Comparison of ENCODE assay signal across 19 mouse cellular contexts in the genomic region with DNA sequence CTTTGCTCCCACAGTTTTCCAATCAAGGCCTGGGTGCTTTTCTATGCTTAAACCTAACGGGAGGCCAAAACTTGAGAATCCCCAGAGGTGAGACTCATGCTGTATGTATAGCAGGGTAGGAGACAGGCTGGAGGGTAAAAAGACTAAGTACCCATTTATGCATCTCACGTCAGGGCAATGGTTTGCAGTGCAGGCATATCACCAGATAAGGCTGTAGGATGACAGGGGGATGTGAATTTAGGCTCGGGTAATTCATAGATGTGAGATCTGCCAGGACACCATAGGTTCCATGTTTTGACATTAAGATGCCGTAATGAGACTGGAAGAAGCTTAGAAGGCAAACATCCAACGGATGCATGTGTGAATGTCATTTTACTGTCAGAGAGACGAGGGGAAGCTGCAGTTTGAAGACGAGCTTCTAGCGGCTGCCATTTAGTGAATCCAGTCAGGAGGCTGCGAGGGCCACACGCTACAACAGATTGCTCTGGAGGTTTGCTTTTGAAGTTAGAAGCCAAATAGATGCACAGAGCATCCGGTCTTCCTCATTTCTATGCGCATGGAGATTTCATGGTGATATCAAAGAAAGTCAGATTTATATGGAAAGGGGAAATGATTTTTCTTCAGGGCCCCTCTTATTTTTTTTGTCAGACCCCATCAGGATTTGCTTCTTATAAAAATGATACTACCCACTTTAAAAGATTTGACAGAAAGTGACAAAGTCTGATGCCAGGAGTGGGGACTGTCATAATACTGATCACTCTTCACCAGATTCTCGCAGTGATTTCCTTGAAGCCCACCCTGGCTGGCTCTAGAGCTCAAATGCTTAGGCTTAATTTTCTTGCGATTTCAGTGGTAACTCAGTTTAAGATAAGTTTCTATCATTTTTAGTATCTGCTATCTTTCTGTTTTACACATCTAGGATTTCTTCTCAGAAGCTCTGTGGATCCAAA.
DNase-seq lines count a peak whose midpoint lies in the region; ATAC-seq lines count a peak whose summit lies in the region.
"Had no signal": no experiment of that assay in that cellular context is flagged by ENCODE, and none has a peak within 500 bp of the region (broad histone marks: within the 10 kb centered on the region; RNA-seq: fewer than 3 reads in every experiment).

No protein-coding gene starts in this region.

- peak; percentile 83 for ATAC-seq in forebrain, embryonic 15.5 days (replicated peaks)
- no peak for ATAC-seq in forebrain, embryonic 11.5 days (replicated peaks; ENCODE audit: low FRiP score)
- peak; percentile 83 for ATAC-seq in forebrain, embryonic 16.5 days
- ATAC-seq: activated CD4-positive, CD25-positive, alpha-beta regulatory T cell, adult 4 months; hindbrain, postnatal 0 days; Patski had no signal

- H3K4me2 ChIP-seq in forebrain, embryonic 15.5 days (replicated peaks) = no peak overlapping the region
- no peak overlapping the region for H3K4me2 ChIP-seq in forebrain, embryonic 11.5 days (ENCODE audit: low read depth, low read length, severe bottlenecking)
- H3K4me2 ChIP-seq in forebrain, embryonic 16.5 days (ENCODE audit: low read length) = no peak overlapping the region
- H3K4me2 ChIP-seq: hindbrain, embryonic 13.5 days had no signal

- no peaks in the 10 kb centered on the region for H3K27me3 ChIP-seq in forebrain, embryonic 15.5 days
- H3K27me3 ChIP-seq in forebrain, embryonic 11.5 days (ENCODE audit: control insufficient read depth, insufficient read depth, low read length) = no peaks in the 10 kb centered on the region
- H3K27me3 ChIP-seq in forebrain, embryonic 16.5 days (replicated peaks; ENCODE audit: control insufficient read depth, insufficient read depth, low read length) = no peaks in the 10 kb centered on the region
- H3K27me3 ChIP-seq: CH12.LX; hindbrain, embryonic 13.5 days had no signal

- H3K4me3 ChIP-seq in forebrain, embryonic 15.5 days = no peak overlapping the region
- no peak overlapping the region for H3K4me3 ChIP-seq in forebrain, embryonic 11.5 days (ENCODE audit: low read depth, low read length)
- no peak overlapping the region for H3K4me3 ChIP-seq in forebrain, embryonic 16.5 days (replicated peaks; ENCODE audit: low read length)
- H3K4me3 ChIP-seq: embryonic facial prominence, embryonic 10.5 days; heart, embryonic 10.5 days; hindbrain, embryonic 13.5 days had no signal

- peaks cover 19% of the 10 kb centered on the region for H3K4me1 ChIP-seq in forebrain, embryonic 15.5 days
- H3K4me1 ChIP-seq in forebrain, embryonic 11.5 days (replicated peaks; ENCODE audit: control insufficient read depth, insufficient read depth, low read length) = no peaks in the 10 kb centered on the region
- peaks cover 10% of the 10 kb centered on the region; the same call in 1 of the 2 replicates for H3K4me1 ChIP-seq in forebrain, embryonic 16.5 days (replicated peaks; ENCODE audit: control insufficient read depth, insufficient read depth, low read length)
- H3K4me1 ChIP-seq: embryonic facial prominence, embryonic 10.5 days; heart, embryonic 10.5 days had no signal

- no peak for DNase-seq in forebrain, embryonic 11.5 days (ENCODE audit: low spot score)
- DNase-seq in layer of hippocampus, adult 9-11 months = peak; percentile 25
- no peak for DNase-seq in layer of hippocampus, postnatal 14 days (ENCODE audit: low spot score in 2 of 2)
- peak; percentile 17 for DNase-seq in brain, adult 2 months (ENCODE audit: low read depth, low spot score)
- DNase-seq in left cerebral cortex, adult 9 months (ENCODE audit: low spot score in 2 of 2) = no peak
- DNase-seq: adrenal gland, postnatal 14 days; cerebellum, adult 2 months; gastrocnemius, postnatal 36 days; heart, adult 18-20 months; heart, postnatal 14 days had no signal

- H3K9ac ChIP-seq in forebrain, embryonic 15.5 days (replicated peaks) = no peak overlapping the region
- no peak overlapping the region for H3K9ac ChIP-seq in forebrain, embryonic 11.5 days (ENCODE audit: low read length)
- no peak overlapping the region for H3K9ac ChIP-seq in forebrain, embryonic 16.5 days (replicated peaks; ENCODE audit: low read depth, low read length)
- H3K9ac ChIP-seq: hindbrain, embryonic 13.5 days had no signal

- WGBS in forebrain, embryonic 15.5 days = 51% methylated on average over 14 of the region's 14 CpGs
- WGBS in forebrain, embryonic 11.5 days = 82% methylated on average over 14 of the region's 14 CpGs
- WGBS in forebrain, embryonic 16.5 days = 52% methylated on average over 14 of the region's 14 CpGs

- peak overlapping the region; percentile 83 for H3K27ac ChIP-seq in forebrain, embryonic 15.5 days (replicated peaks)
- no peak overlapping the region for H3K27ac ChIP-seq in forebrain, embryonic 11.5 days (ENCODE audit: low read depth, low read length)
- peak overlapping the region; percentile 79 for H3K27ac ChIP-seq in forebrain, embryonic 16.5 days (ENCODE audit: low read length)
- H3K27ac ChIP-seq: embryonic facial prominence, embryonic 10.5 days; heart, embryonic 10.5 days; hindbrain, embryonic 13.5 days; hindbrain, postnatal 0 days had no signal

- H3K36me3 ChIP-seq in forebrain, embryonic 15.5 days = no peaks in the 10 kb centered on the region
- H3K36me3 ChIP-seq in forebrain, embryonic 11.5 days (ENCODE audit: control insufficient read depth, insufficient read depth, low read length) = no peaks in the 10 kb centered on the region
- no peaks in the 10 kb centered on the region for H3K36me3 ChIP-seq in forebrain, embryonic 16.5 days (ENCODE audit: control insufficient read depth, insufficient read depth)
- H3K36me3 ChIP-seq: embryonic facial prominence, embryonic 10.5 days; heart, embryonic 10.5 days; hindbrain, embryonic 13.5 days had no signal

- no peaks in the 10 kb centered on the region for H3K9me3 ChIP-seq in forebrain, embryonic 15.5 days
- no peaks in the 10 kb centered on the region for H3K9me3 ChIP-seq in forebrain, embryonic 11.5 days (ENCODE audit: control insufficient read depth, low read length)
- H3K9me3 ChIP-seq in forebrain, embryonic 16.5 days (ENCODE audit: control insufficient read depth, low read length) = no peaks in the 10 kb centered on the region
- H3K9me3 ChIP-seq: embryonic facial prominence, embryonic 10.5 days; heart, embryonic 10.5 days; hindbrain, embryonic 13.5 days had no signal

Comparison
In these comparisons a context has a peak if more than half of its experiments do, and no peak if none do; other contexts are left out.
1. DNase-seq: peak in layer of hippocampus, adult 9-11 months (single experiment) and brain, adult 2 months (single experiment); none in forebrain, embryonic 11.5 days (single experiment), layer of hippocampus, postnatal 14 days (0 of 2) and left cerebral cortex, adult 9 months (0 of 2).